Mouse (Mus musculus): ENCODE data around the gene Lrtm1.

The Lrtm1 gene

GRCm38 (mm10) chr14:29031858-29032395, 13.9 kb downstream of the Lrtm1 start:
- no peak for DNase-seq (ENCODE audit: low read depth, low spot score)

- no peak for DNase-seq (ENCODE audit: low read depth, low spot score)
Measured at GRCm38 (mm10) chr14:29038246-29038645, 20.2 kb downstream of the Lrtm1 start.

GRCm38 (mm10) chr14:29040606-29041364, 22.8 kb downstream of the Lrtm1 start:
- DNase-seq (ENCODE audit: low read depth, low spot score), result no peak

- DNase-seq (ENCODE audit: low read depth, low spot score), result no peak
Measured at GRCm38 (mm10) chr14:29041498-29041897, 23.5 kb downstream of the Lrtm1 start.

GRCm38 (mm10) chr14:29042355-29042754, 24.3 kb downstream of the Lrtm1 start:
- no peak for DNase-seq (ENCODE audit: low read depth, low spot score)

- DNase-seq (ENCODE audit: low read depth, low spot score), result no peak
Measured at GRCm38 (mm10) chr14:29051951-29052835, 34.2 kb downstream of the Lrtm1 start.

- DNase-seq (ENCODE audit: low read depth, low spot score), result no peak
Measured at GRCm38 (mm10) chr14:29060679-29061078, 42.7 kb downstream of the Lrtm1 start.

GRCm38 (mm10) chr14:29061491-29061890, 43.5 kb downstream of the Lrtm1 start:
- no peak for DNase-seq (ENCODE audit: low read depth, low spot score)

- no peak for DNase-seq (ENCODE audit: low read depth, low spot score)
Measured at GRCm38 (mm10) chr14:29062676-29063075, 44.7 kb downstream of the Lrtm1 start.

- DNase-seq (ENCODE audit: low read depth, low spot score), result no peak
Measured at GRCm38 (mm10) chr14:29073747-29074146, 55.7 kb downstream of the Lrtm1 start.

- no peak for DNase-seq (ENCODE audit: low read depth, low spot score)
Measured at GRCm38 (mm10) chr14:29077418-29077817, 59.4 kb downstream of the Lrtm1 start.

- no peak for DNase-seq (ENCODE audit: low read depth, low spot score)
Measured at GRCm38 (mm10) chr14:29080228-29080627, 62.2 kb downstream of the Lrtm1 start.

GRCm38 (mm10) chr14:29080630-29081029, 62.6 kb downstream of the Lrtm1 start:
- DNase-seq (ENCODE audit: low read depth, low spot score), result no peak

- DNase-seq (ENCODE audit: low read depth, low spot score), result no peak
Measured at GRCm38 (mm10) chr14:29082171-29082570, 64.2 kb downstream of the Lrtm1 start.

All from WW6 (cell line).